Mouse (Mus musculus) erythroblast, embryonic 14.5 days (primary cell): ENCODE measurements at regions not wholly inside any gene's neighbourhood (a gene's known extent, or its start where the extent isn't known, plus 50 kb on each side); places are given as distances from the start of the nearest gene placed in this dataset.

Experiments
- GATA1 ChIP-seq: IDR thresholded peaks from 2 replicates; pipeline ENCODE4 v1.6.1; 2012; ENCODE audit warnings: low read length, inconsistent platforms, mixed read lengths
- TAL1 ChIP-seq: IDR thresholded peaks from 3 replicates; pipeline ENCODE4 v1.6.1; 2012; ENCODE audit warnings: low read length, inconsistent platforms, mixed read lengths

GRCm38 (mm10) chr9:33389170-33389569 is 753.1 kb downstream of the Ets1 start:
- no peak for TF ChIP-seq TAL1
- no peak for TF ChIP-seq GATA1
